Mouse (Mus musculus) testis, adult 2 months (tissue): Measurements from ENCODE around the gene Spats2l. TPM values are rescaled to one million over a fixed set of nuclear protein-coding genes. Genes with fewer than 3 reads are reported as not detected.
A peak's percentile ranks its signal among the peaks of the same experiment; 100 is the strongest.

Experiments
- H3K27ac ChIP-seq: fragments of 200-500 bp; 2 replicates; pipeline ENCODE4 v1.5.1; 2012; ENCODE audit warnings: low read depth, low read length; ENCODE audit not compliant: control insufficient read depth, insufficient read depth
- H3K27me3 ChIP-seq: fragments of 200-500 bp; 2 replicates; pipeline ENCODE4 v1.6.1; 2012; ENCODE audit warnings: mild to moderate bottlenecking, low read length, moderate library complexity; ENCODE audit not compliant: control insufficient read depth, insufficient read depth
- H3K36me3 ChIP-seq: fragments of 200-500 bp; 2 replicates; pipeline ENCODE4 v1.6.1; 2012; ENCODE audit warnings: mild to moderate bottlenecking, low read length; ENCODE audit not compliant: control insufficient read depth, insufficient read depth
- H3K4me1 ChIP-seq: fragments of 200-500 bp; 2 replicates; pipeline ENCODE4 v1.6.1; 2012; ENCODE audit warnings: low read length; ENCODE audit not compliant: control insufficient read depth, insufficient read depth
- H3K4me3 ChIP-seq: fragments of 200-500 bp; 2 replicates; pipeline ENCODE4 v1.5.1; 2012; ENCODE audit warnings: low read depth, mild to moderate bottlenecking, low read length, moderate library complexity, mixed read lengths; ENCODE audit not compliant: control insufficient read depth
- CTCF ChIP-seq: fragments of 200-500 bp; IDR thresholded peaks from 2 replicates; pipeline ENCODE4 v1.5.1; 2012; ENCODE audit warnings: low read depth, mild to moderate bottlenecking, inconsistent platforms, low read length, moderate library complexity; ENCODE audit not compliant: control insufficient read depth, insufficient read depth, insufficient replicate concordance
- POLR2A ChIP-seq: fragments of 200-500 bp; IDR thresholded peaks from 2 replicates; pipeline ENCODE4 v1.6.1; 2012; ENCODE audit warnings: low read depth, mild to moderate bottlenecking, inconsistent platforms, low read length, moderate library complexity; ENCODE audit not compliant: control insufficient read depth
- polyA plus RNA-seq: library from polyadenylated mRNA; depleted of rRNA; stranded (reverse); fragments of >200 nt; gene quantifications from 2 replicates; pipeline ENCODE4 v1.2.3, GENCODE M21; 2012

Spats2l gene
- polyA plus RNA-seq, 1 experiment, result 0.44 TPM

DNA sequence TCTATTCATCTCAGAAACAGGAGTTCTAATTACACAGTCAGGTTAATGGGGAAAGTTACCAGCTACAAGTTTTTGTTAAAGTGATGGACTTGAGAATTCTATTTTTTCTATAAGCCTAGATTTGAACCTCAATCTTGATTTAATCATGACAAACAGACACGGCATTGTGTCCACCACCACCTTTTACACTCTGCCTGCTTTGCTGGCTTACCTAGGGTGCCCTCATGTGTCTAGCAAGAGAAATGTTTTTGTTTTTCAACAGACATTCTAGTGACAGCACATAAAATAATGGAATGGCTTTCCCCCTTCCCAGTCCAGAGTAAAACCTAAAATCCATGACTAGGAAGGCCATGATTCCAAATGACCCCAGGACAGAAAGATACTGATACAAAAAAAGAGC lies 175.2 kb downstream of the Spats2l start:
- H3K4me3 ChIP-seq, result no peak overlapping the region
- TF ChIP-seq CTCF, result no peak
- H3K27me3 ChIP-seq, result no peaks in the 10 kb centered on the region
- no peak overlapping the region for H3K27ac ChIP-seq
- no peaks in the 10 kb centered on the region for H3K36me3 ChIP-seq
- no peaks in the 10 kb centered on the region; the same call in none of the 2 replicates for H3K4me1 ChIP-seq

DNA sequence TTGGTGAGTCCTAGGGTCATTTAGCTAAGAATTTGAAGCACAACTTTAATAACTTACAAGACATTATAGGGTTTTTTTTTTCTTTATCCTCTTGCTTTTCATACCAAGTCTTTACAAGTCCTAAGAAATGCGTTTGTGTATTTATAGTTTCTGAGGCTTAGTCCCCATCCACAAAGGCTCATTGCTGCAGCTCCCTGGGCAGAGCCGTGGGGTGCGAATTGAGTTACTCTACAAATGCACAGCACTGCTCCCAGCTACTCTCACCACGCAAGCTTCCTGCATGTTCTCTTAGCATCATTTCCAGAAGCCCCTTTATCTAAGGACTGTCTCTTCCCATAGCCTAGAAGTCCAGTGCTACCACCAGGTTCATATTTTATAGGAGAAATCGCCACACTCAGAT lies 175.8 kb downstream of the Spats2l start:
- no peak overlapping the region for H3K4me3 ChIP-seq

DNA sequence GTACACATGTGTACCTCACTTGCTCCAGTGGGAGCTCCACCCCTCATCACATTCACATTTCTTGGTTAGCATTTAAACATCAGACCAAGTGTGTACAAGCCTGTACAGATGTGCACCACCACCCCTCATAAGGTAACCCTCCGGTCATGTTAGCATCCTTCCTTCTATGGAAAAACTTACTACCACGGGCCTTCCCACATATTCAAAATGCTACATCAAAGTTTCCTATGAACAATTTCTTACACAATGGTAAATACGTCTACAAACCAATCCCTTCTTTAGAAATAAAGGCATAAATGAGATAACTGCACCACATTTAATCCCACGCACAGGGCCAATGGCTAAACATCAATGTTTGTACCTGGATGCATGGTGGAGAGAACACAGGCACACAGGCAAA lies 178.5 kb downstream of the Spats2l start:
- no peaks in the 10 kb centered on the region; the same call in none of the 2 replicates for H3K4me1 ChIP-seq
- no peaks in the 10 kb centered on the region; the same call in 1 of the 2 replicates for H3K36me3 ChIP-seq
- H3K27ac ChIP-seq, result no peak overlapping the region
- TF ChIP-seq POLR2A (no peak), CTCF (no peak)
- H3K27me3 ChIP-seq, result no peaks in the 10 kb centered on the region
- no peak overlapping the region for H3K4me3 ChIP-seq

More for the DNA sequence above, 175.8 kb downstream of the Spats2l start:
- H3K36me3 ChIP-seq, result no peaks in the 10 kb centered on the region
- TF ChIP-seq CTCF (no peak), POLR2A (no peak)
- H3K27ac ChIP-seq, result no peak overlapping the region
- H3K27me3 ChIP-seq, result no peaks in the 10 kb centered on the region
- no peaks in the 10 kb centered on the region; the same call in none of the 2 replicates for H3K4me1 ChIP-seq

DNA sequence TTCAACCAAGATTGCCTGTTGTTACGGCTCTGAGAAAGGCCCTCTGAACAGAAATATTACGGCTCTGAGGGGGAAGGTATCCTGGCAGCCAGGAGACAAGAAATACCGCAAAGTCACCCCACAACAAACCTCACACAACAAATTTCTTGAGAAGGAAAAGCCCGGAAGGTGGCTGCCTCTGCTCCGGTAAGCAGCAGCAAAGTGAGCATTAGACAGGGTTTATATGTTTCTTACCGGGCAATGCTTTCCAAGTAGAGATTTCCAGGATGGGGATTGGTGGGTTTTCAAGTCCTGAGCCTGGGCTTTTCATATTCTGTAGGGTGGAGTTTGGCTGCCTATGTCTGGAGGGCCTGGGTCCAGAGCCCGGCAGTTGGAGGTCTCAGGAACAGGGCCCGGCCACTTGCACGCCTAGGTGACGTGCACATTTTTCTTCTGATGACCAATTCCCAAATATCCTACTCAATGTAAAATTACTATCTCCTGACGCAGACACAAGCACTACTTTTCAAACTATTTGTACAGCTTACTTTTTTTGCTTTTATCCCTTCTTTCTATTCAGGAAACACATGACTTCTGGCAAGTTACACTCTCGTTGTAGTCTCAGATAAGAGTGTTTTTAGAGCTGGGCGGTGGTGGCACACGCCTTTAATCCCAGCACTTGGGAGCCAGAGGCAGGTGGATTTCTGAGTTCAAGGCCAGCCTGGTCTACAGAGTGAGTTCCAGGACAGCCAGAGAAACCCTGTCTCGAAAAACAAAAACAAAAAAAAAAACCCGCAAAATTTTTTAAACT lies 179.8 kb downstream of the Spats2l start:
- Histone ChIP-seq H3K27me3 (no peaks in the 10 kb centered on the region), H3K27ac (no peak overlapping the region), H3K4me1 (no peaks in the 10 kb centered on the region), H3K4me3 (no peak overlapping the region), H3K36me3 (no peaks in the 10 kb centered on the region; the same call in 1 of the 2 replicates)
- TF ChIP-seq POLR2A, result no peak
- TF ChIP-seq CTCF, result no peak

DNA sequence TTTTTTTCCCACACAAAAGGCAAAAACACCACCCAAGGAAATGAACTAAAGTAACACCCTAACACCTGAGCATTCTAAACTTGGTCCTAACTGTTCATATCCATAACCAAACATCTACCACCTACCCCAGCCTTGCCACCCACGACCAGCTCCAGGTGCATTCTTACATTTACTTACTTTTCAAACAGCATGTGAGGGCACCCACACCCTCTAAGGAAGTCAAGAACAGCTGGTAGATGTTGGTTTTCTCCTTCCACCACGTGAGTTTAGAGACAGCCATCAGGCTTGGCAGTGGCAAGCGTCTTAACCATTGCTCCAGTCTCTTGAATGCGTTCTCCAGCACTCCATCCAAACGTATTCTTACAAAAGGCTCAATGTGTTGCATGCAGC lies 180.4 kb downstream of the Spats2l start:
- no peaks in the 10 kb centered on the region; the same call in 1 of the 2 replicates for H3K36me3 ChIP-seq
- H3K27me3 ChIP-seq, result no peaks in the 10 kb centered on the region
- no peak overlapping the region for H3K4me3 ChIP-seq
- no peaks in the 10 kb centered on the region for H3K4me1 ChIP-seq
- no peak overlapping the region for H3K27ac ChIP-seq
- TF ChIP-seq POLR2A (no peak), CTCF (no peak)

DNA sequence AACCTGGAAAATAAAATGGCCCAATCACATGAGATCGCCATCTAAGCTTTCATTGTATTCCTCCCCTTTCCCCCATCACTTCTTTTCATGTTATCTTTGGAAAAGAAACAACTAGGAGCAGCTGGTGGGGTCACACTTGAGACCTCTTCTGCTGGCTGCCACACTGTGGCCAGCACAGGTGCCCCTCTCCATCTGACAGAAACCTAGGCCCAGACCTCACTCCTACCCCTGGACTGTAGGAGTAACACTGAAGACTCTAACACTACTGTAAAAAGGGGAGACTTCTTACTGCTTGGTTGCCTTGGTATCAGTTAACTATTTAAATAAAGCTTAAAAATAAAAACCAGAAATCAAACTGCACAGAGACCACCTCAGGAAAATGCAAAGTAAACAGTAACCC lies 181.8 kb downstream of the Spats2l start:
- no peaks in the 10 kb centered on the region; the same call in 1 of the 2 replicates for H3K36me3 ChIP-seq
- TF ChIP-seq CTCF (no peak), POLR2A (no peak)
- no peak overlapping the region for H3K4me3 ChIP-seq
- no peaks in the 10 kb centered on the region for H3K27me3 ChIP-seq
- no peaks in the 10 kb centered on the region for H3K4me1 ChIP-seq
- no peak overlapping the region for H3K27ac ChIP-seq

DNA sequence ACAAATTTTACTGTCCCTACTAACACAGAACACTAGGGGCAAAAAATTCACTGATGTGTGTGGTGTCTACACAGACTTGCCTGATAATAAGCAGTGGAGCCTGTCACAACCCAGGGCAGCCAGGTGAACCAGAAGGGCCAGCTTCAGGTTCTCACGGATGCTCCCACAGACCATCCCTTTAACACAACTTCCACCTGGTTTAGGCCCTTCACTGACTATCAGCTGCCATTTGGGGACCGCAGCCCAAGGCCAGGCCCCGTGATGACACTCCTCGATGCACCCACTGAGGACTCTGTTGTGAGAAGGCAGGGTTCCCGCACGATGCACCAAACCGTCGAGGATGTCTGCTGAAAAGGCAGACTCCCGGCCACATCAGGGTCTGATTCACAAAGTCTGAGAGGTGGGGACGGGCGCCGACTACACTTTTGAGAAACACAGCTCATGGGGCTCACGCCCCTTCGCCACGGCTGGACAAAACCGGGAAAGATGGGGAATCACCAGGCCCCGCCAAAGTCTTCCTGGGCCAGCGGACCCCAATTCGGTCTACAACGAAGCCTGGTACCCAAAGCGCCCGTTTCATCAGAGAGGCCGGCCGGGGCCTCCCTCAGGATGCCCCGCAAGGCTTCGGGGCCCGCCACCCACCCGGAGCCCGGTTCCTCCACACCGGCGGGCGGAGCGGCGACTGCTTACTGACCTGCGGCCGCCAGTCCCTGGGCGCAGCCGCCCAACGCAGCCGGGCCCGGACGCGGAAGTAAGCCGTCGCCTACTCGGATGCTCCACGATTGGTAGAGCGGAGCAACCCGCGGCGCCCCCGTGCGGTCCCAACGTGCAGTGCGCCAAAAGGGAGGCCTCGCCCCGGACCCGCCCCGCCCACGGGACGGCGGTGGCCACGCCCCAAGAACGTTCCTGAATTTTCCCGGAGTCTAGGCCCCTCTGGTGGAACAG lies 195.6 kb downstream of the Spats2l start:
- peak; percentile 96 for TF ChIP-seq POLR2A
- TF ChIP-seq CTCF, result peak; percentile 77; the same call in 1 of the 2 replicates
- peak overlapping the region; percentile 89 for H3K27ac ChIP-seq
- no peaks in the 10 kb centered on the region for H3K36me3 ChIP-seq
- H3K4me3 ChIP-seq, result peak overlapping the region; percentile 97
- H3K27me3 ChIP-seq, result no peaks in the 10 kb centered on the region
- peaks cover 4% of the 10 kb centered on the region for H3K4me1 ChIP-seq
